Mouse (Mus musculus): Measurements from ENCODE around the gene Gm11237. TPM values are rescaled to one million over a fixed set of nuclear protein-coding genes. Genes with fewer than 3 reads are reported as not detected.

Gm11237 gene
- polyA plus RNA-seq (2014; fragmentation: Illumina TruSeq; extraction: RNeasy Lipid Tissue Mini Kit (QIAGEN cat#74804); ENCODE audit: low replicate concordance) = not detected

GRCm38 (mm10) chr4:73622684-73623083, at the start of gene Gm11237:
Gm11237 (plus strand) TSS chr4:73622984.

DNA sequence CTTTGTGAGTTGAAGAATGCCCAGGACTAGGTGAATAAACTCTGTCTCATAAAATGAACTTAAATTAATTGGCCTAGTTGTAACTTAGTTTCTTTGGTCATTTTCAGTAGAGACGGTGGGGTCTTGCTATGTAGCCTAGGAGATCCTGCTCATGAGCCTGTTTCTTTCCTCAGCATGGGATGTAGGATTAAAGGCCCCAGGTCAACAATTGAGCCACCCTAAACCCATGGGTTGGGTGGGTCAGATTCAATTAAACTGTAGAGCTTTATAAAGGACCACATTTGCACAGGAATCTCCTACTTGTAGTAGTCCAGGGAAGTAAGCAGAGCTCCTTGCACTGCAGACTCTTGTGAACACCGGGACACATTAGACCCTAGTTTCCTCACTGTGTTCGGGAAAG, 15.2 kb upstream of the Gm11237 start, which contains the start of gene Gm11238:
TSS of gene Gm11238 (plus strand) at position 301 of the 400 bp plus-strand sequence.

DNA sequence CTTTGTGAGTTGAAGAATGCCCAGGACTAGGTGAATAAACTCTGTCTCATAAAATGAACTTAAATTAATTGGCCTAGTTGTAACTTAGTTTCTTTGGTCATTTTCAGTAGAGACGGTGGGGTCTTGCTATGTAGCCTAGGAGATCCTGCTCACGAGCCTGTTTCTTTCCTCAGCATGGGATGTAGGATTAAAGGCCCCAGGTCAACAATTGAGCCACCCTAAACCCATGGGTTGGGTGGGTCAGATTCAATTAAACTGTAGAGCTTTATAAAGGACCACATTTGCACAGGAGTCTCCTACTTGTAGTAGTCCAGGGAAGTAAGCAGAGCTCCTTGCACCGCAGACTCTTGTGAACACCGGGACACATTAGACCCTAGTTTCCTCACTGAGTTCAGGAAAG, 15.0 kb downstream of the Gm11237 start, which contains the start of gene Gm11236:
TSS of gene Gm11236 (plus strand) at position 301 of the 400 bp plus-strand sequence.

DNA sequence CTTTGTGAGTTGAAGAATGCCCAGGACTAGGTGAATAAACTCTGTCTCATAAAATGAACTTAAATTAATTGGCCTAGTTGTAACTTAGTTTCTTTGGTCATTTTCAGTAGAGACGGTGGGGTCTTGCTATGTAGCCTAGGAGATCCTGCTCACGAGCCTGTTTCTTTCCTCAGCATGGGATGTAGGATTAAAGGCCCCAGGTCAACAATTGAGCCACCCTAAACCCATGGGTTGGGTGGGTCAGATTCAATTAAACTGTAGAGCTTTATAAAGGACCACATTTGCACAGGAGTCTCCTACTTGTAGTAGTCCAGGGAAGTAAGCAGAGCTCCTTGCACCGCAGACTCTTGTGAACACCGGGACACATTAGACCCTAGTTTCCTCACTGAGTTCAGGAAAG, 45.3 kb downstream of the Gm11237 start, which contains the start of gene Gm11239:
TSS of gene Gm11239 (plus strand) at position 301 of the 400 bp plus-strand sequence.

Other genes starting within 250 kb of the Gm11237 start
- not detected for gene Gm11487, start 217.9 kb upstream of the Gm11237 start, polyA plus RNA-seq (2014; fragmentation: Illumina TruSeq; extraction: RNeasy Lipid Tissue Mini Kit (QIAGEN cat#74804); ENCODE audit: low replicate concordance)
- gene Gm11238, start 15.1 kb upstream of the Gm11237 start, polyA plus RNA-seq (2014; fragmentation: Illumina TruSeq; extraction: RNeasy Lipid Tissue Mini Kit (QIAGEN cat#74804); ENCODE audit: low replicate concordance) = not detected
- gene Gm11236, start 15.1 kb downstream of the Gm11237 start, polyA plus RNA-seq (2014; fragmentation: Illumina TruSeq; extraction: RNeasy Lipid Tissue Mini Kit (QIAGEN cat#74804); ENCODE audit: low replicate concordance) = not detected
- not detected for gene Gm11239, start 45.4 kb downstream of the Gm11237 start, polyA plus RNA-seq (2014; fragmentation: Illumina TruSeq; extraction: RNeasy Lipid Tissue Mini Kit (QIAGEN cat#74804); ENCODE audit: low replicate concordance)
- gene Gm428, start 60.5 kb downstream of the Gm11237 start, polyA plus RNA-seq (2014; fragmentation: Illumina TruSeq; extraction: RNeasy Lipid Tissue Mini Kit (QIAGEN cat#74804); ENCODE audit: low replicate concordance) = not detected
- gene Rasef, start 168.0 kb downstream of the Gm11237 start, polyA plus RNA-seq (2014; fragmentation: Illumina TruSeq; extraction: RNeasy Lipid Tissue Mini Kit (QIAGEN cat#74804); ENCODE audit: low replicate concordance) = 26.7 TPM

Measured in small intestine, adult 10 weeks (tissue).